Mouse (Mus musculus): ENCODE data around the gene Vax2. TPM values are rescaled to one million over a fixed set of nuclear protein-coding genes. Genes with fewer than 3 reads are reported as not detected.
A peak's percentile ranks its signal among the peaks of the same experiment; 100 is the strongest.

Gene Vax2
- total RNA-seq (2021) = not detected
- long read RNA-seq, experiment 1 = 0 reads
- long read RNA-seq, experiment 2 = 0 reads

- no peak for DNase-seq (ENCODE audit: low spot score in 2 of 2)
Observed at GRCm38 (mm10) chr6:83711067-83711675, at the start of gene Vax2. Gene Vax2, plus strand, starts transcription at chr6:83711264.

GRCm38 (mm10) chr6:83665009-83665408 lies 46.1 kb upstream of the Vax2 start:
- DNase-seq (ENCODE audit: low spot score in 2 of 2) = peak in 1 of 2 experiments; percentile 6

GRCm38 (mm10) chr6:83673395-83673794 lies 37.7 kb upstream of the Vax2 start:
- peak; percentile 65 to 85 for DNase-seq (ENCODE audit: low spot score in 2 of 2)

- no peak for DNase-seq (ENCODE audit: low spot score in 2 of 2)
Observed at GRCm38 (mm10) chr6:83677757-83678156, 33.3 kb upstream of the Vax2 start, which contains the start of gene Cd207. Gene Cd207, minus strand, starts transcription at chr6:83677857.

- no peak for DNase-seq (ENCODE audit: low spot score in 2 of 2)
Observed at GRCm38 (mm10) chr6:83689374-83689773, 21.7 kb upstream of the Vax2 start.

- DNase-seq (ENCODE audit: low spot score in 2 of 2) = peak in 1 of 2 experiments; percentile 36
Observed at GRCm38 (mm10) chr6:83690277-83690676, 20.8 kb upstream of the Vax2 start.

GRCm38 (mm10) chr6:83690936-83691335 lies 20.1 kb upstream of the Vax2 start:
- no peak for DNase-seq (ENCODE audit: low spot score in 2 of 2)

- no peak for DNase-seq (ENCODE audit: low spot score in 2 of 2)
Observed at GRCm38 (mm10) chr6:83692962-83693361, 18.1 kb upstream of the Vax2 start.

GRCm38 (mm10) chr6:83693835-83694234 lies 17.2 kb upstream of the Vax2 start:
- DNase-seq (ENCODE audit: low spot score in 2 of 2) = peak in 1 of 2 experiments; percentile 45

GRCm38 (mm10) chr6:83695731-83696130 lies 15.3 kb upstream of the Vax2 start:
- DNase-seq (ENCODE audit: low spot score in 2 of 2) = no peak

GRCm38 (mm10) chr6:83696684-83697083 lies 14.4 kb upstream of the Vax2 start:
- no peak for DNase-seq (ENCODE audit: low spot score in 2 of 2)

GRCm38 (mm10) chr6:83697932-83698331 lies 13.1 kb upstream of the Vax2 start:
- no peak for DNase-seq (ENCODE audit: low spot score in 2 of 2)

- no peak for DNase-seq (ENCODE audit: low spot score in 2 of 2)
Observed at GRCm38 (mm10) chr6:83699971-83700370, 11.1 kb upstream of the Vax2 start.

GRCm38 (mm10) chr6:83701001-83701400 lies 10.1 kb upstream of the Vax2 start:
- no peak for DNase-seq (ENCODE audit: low spot score in 2 of 2)

GRCm38 (mm10) chr6:83702146-83702999 lies 8.7 kb upstream of the Vax2 start:
- DNase-seq (ENCODE audit: low spot score in 2 of 2) = no peak

- no peak for DNase-seq (ENCODE audit: low spot score in 2 of 2)
Observed at GRCm38 (mm10) chr6:83703000-83703721, 7.9 kb upstream of the Vax2 start.

GRCm38 (mm10) chr6:83703722-83704078 lies 7.4 kb upstream of the Vax2 start:
- no peak for DNase-seq (ENCODE audit: low spot score in 2 of 2)

- no peak for DNase-seq (ENCODE audit: low spot score in 2 of 2)
Observed at GRCm38 (mm10) chr6:83704294-83704693, 6.8 kb upstream of the Vax2 start.

- no peak for DNase-seq (ENCODE audit: low spot score in 2 of 2)
Observed at GRCm38 (mm10) chr6:83704701-83705100, 6.4 kb upstream of the Vax2 start.

- DNase-seq (ENCODE audit: low spot score in 2 of 2) = no peak
Observed at GRCm38 (mm10) chr6:83707738-83708510, 3.1 kb upstream of the Vax2 start.

Data from layer of hippocampus, postnatal 14 days (tissue).